Mouse (Mus musculus): Measurements from ENCODE around the gene 1700014D04Rik. TPM values are rescaled to one million over a fixed set of nuclear protein-coding genes. Genes with fewer than 3 reads are reported as not detected.
"Not testable (repeated sequence)": the region's sequence is repeated elsewhere in the genome, so short reads cannot be mapped to it uniquely, and the experiment has no call there.

Gene 1700014D04Rik
- polyA plus RNA-seq (2014; fragmentation: Nextera tagmentation; extraction: Ambion mirVana): not detected in 2 replicates

DNA sequence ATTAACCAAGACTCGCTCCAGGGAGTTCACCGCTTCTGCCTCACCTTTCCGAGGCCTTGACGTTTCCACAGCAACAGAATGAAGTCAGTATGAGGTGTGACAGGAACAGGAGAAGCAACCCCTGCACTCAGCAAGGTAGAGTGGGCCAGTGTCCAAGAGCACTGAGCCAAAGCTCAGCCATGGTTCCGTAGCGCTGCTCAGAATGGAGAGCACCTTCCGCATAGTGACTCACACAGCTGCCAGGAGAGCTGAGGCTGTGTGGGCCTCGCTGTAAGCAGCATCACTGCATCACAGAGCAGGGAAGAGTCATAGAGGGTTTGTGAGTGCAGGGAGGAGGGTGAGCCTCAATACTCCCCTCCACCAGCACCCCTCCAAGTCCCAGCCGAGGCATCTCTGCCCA is at the start of gene 1700014D04Rik:
1700014D04Rik (minus strand) TSS at position 42 of the 400 bp plus-strand sequence.
- 82% methylated on average over 9 of the region's 9 CpGs for WGBS
- Histone ChIP-seq H3K9me3 (ENCODE audit: control insufficient read depth, low read length) (no peaks in the 10 kb centered on the region), H3K4me1 (replicated peaks; ENCODE audit: control insufficient read depth, insufficient read depth, low read length) (no peaks in the 10 kb centered on the region), H3K9ac (ENCODE audit: low read length) (no peak within 1 kb of the TSS), H3K27me3 (replicated peaks; ENCODE audit: control insufficient read depth, insufficient read depth, low read length) (no peaks in the 10 kb centered on the region), H3K4me3 (ENCODE audit: low read depth, low read length) (no peak within 1 kb of the TSS), H3K27ac (ENCODE audit: low read depth) (no peak within 1 kb of the TSS), H3K36me3 (ENCODE audit: control insufficient read depth, insufficient read depth, low read length) (no peaks in the 10 kb centered on the region), H3K4me2 (ENCODE audit: low read length) (no peak within 1 kb of the TSS)
- DNase-seq (ENCODE audit: low spot score) (no peak), ATAC-seq (replicated peaks; ENCODE audit: low FRiP score, low TSS enrichment, low read depth) (no peak)

DNA sequence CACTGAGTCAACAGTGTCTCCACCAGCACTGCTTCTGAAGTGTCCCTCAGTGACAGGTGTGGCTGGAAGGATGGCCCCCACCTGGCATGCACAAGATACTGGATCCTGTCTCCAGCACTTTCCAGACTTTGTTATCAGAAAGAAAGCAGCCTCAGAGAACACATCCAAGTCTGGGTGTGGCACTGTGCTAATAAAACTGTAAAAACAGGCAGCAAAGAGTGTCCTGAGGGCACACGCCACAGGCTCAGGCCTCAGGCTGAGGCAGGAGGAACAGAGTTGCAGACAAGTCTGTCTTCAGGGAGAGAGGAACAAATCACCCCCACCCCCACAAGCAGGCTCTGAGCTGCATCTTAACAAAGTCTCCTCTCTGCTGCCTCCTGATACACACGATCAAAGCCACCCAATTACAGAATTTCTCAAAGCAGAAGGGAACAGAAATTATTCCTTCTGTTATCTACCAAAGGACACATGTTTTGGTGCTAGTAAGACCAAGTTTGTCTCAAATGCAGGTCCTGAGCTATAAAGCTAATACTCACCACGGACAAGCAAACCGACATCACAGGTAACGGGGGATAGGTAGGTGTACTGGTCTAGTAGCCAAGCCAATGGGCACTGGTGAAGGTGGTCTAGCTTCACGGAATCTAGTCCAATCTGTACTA is 49.4 kb upstream of the 1700014D04Rik start:
- ATAC-seq (replicated peaks; ENCODE audit: low FRiP score, low TSS enrichment, low read depth) (peak; percentile 72; the same call in 1 of the 2 replicates), DNase-seq (ENCODE audit: low spot score) (no peak)
- Histone ChIP-seq H3K27ac (ENCODE audit: low read depth) (no peak overlapping the region), H3K9me3 (ENCODE audit: control insufficient read depth, low read length) (no peaks in the 10 kb centered on the region), H3K36me3 (ENCODE audit: control insufficient read depth, insufficient read depth, low read length) (peaks cover 98% of the 10 kb centered on the region), H3K4me2 (ENCODE audit: low read length) (no peak overlapping the region), H3K4me1 (replicated peaks; ENCODE audit: control insufficient read depth, insufficient read depth, low read length) (no peaks in the 10 kb centered on the region), H3K27me3 (replicated peaks; ENCODE audit: control insufficient read depth, insufficient read depth, low read length) (no peaks in the 10 kb centered on the region), H3K9ac (ENCODE audit: low read length) (no peak overlapping the region), H3K4me3 (ENCODE audit: low read depth, low read length) (no peak overlapping the region)
- 88% methylated on average over 6 of the region's 6 CpGs for WGBS

DNA sequence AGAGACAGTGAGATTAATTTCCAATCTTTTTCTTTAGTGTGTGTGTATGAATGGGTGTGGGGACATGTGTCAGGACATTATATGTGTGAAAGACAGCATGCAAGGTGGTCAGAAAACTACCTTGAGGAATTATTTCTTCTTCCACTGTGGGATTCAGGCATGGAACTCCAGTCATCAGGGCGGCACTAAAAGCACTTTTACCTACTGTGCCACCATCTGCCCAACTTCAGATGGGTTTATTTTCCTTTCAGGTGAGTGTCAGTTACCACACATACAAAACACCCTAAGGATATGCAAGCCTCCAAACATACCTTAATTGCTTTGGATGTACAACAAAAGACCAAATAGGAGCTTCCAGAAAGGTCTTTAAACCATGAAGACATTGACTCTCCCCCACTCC is 48.2 kb upstream of the 1700014D04Rik start:
- no peak overlapping the region for H3K9ac ChIP-seq (ENCODE audit: low read length)
- WGBS: 91% methylated on average over 1 of the region's 1 CpGs

DNA sequence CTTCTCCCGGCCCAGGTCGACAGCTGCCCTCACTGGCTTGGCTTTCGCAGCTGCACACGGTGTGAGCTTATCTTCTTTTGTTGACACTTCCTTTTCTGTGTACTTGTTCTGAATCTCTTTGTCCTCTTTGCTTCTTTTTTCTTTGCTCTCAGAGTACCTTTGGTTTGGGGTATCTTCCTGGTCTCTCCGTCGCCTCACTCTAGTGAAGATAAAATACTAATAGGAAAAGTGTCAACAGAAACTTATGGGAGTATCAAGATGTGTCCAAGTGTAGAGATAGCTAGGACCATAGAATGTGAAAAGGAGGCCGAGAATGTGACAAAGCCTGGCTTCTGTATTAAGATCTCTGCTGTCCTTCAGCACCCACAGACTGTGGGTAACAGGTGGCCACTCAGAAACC is 35.6 kb upstream of the 1700014D04Rik start, which contains the start of gene Gm49354:
Gm49354 (minus strand) TSS at position 101 of the 400 bp plus-strand sequence.
- H3K4me2 ChIP-seq (ENCODE audit: low read length): no peak within 1 kb of the TSS
- H3K9ac ChIP-seq (ENCODE audit: low read length): no peak within 1 kb of the TSS
- no peak within 1 kb of the TSS for H3K4me3 ChIP-seq (ENCODE audit: low read depth, low read length)
- no peaks in the 10 kb centered on the region for H3K4me1 ChIP-seq (replicated peaks; ENCODE audit: control insufficient read depth, insufficient read depth, low read length)
- no peak for ATAC-seq (replicated peaks; ENCODE audit: low FRiP score, low TSS enrichment, low read depth)
- 84% methylated on average over 7 of the region's 7 CpGs for WGBS
- H3K27ac ChIP-seq (ENCODE audit: low read depth): no peak within 1 kb of the TSS
- peaks cover 96% of the 10 kb centered on the region for H3K36me3 ChIP-seq (ENCODE audit: control insufficient read depth, insufficient read depth, low read length)
- DNase-seq (ENCODE audit: low spot score): no peak
- H3K27me3 ChIP-seq (replicated peaks; ENCODE audit: control insufficient read depth, insufficient read depth, low read length): no peaks in the 10 kb centered on the region
- no peaks in the 10 kb centered on the region for H3K9me3 ChIP-seq (ENCODE audit: control insufficient read depth, low read length)

More for the DNA sequence above, 48.2 kb upstream of the 1700014D04Rik start:
- Histone ChIP-seq H3K4me2 (ENCODE audit: low read length) (no peak overlapping the region), H3K36me3 (ENCODE audit: control insufficient read depth, insufficient read depth, low read length) (peaks cover 98% of the 10 kb centered on the region), H3K9me3 (ENCODE audit: control insufficient read depth, low read length) (no peaks in the 10 kb centered on the region), H3K27ac (ENCODE audit: low read depth) (no peak overlapping the region), H3K27me3 (replicated peaks; ENCODE audit: control insufficient read depth, insufficient read depth, low read length) (no peaks in the 10 kb centered on the region), H3K4me3 (ENCODE audit: low read depth, low read length) (no peak overlapping the region), H3K4me1 (replicated peaks; ENCODE audit: control insufficient read depth, insufficient read depth, low read length) (no peaks in the 10 kb centered on the region)
- no peak for ATAC-seq (replicated peaks; ENCODE audit: low FRiP score, low TSS enrichment, low read depth)
- DNase-seq (ENCODE audit: low spot score): no peak

DNA sequence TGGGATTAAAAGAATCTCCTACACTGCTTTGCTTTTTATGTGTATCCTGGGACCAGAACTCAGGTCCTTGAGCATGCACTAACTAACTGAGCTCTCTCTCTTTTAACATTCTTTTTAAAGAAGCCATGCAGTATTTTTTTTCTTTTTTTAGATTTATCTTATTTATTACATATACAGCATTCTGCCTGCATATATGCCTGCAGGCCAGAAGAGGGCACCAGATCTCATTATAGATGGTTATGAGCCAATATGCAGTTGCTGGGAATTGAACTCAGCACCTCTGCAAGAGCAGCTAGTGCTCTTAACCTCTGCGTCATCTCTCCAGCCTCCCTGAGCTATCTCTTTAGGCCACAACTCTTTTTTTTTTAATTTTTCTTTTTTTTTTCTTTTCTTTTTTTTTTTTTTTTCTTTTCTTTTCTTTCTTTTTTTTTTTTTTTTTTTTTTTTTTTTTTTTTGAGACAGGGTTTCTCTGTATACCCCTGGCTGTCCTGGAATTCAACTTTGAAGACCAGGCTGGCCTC is 33.3 kb upstream of the 1700014D04Rik start:
- ATAC-seq (replicated peaks; ENCODE audit: low FRiP score, low TSS enrichment, low read depth); DNase-seq (ENCODE audit: low spot score); H3K4me3 ChIP-seq (ENCODE audit: low read depth, low read length); H3K9me3 ChIP-seq (ENCODE audit: control insufficient read depth, low read length); H3K4me1 ChIP-seq (replicated peaks; ENCODE audit: control insufficient read depth, insufficient read depth, low read length); H3K27me3 ChIP-seq (replicated peaks; ENCODE audit: control insufficient read depth, insufficient read depth, low read length); H3K27ac ChIP-seq (ENCODE audit: low read depth); H3K4me2 ChIP-seq (ENCODE audit: low read length); H3K9ac ChIP-seq (ENCODE audit: low read length): not testable (repeated sequence)
- peaks cover 96% of the 10 kb centered on the region for H3K36me3 ChIP-seq (ENCODE audit: control insufficient read depth, insufficient read depth, low read length)
- 96% methylated on average over 1 of the region's 1 CpGs for WGBS

DNA sequence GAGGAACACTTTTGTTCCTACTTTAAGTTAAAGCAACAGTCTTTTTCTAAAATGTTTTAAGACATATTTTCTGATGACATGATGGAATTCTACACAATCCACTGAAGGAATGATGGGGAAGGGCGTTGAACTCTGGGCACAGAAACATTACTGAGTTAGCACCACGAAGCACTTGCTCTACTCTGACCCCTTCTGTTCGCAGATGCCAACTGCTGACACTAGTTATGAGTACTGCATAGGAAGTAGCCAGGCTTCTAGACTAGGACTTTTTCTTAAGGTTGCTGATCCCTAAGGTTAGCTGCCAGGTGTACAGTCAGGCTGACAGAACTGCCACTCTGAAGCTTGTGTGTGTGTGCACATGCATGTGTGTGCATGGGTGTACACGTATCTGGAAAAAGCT is 32.7 kb upstream of the 1700014D04Rik start:
- no peaks in the 10 kb centered on the region for H3K4me1 ChIP-seq (replicated peaks; ENCODE audit: control insufficient read depth, insufficient read depth, low read length)
- no peak overlapping the region for H3K9ac ChIP-seq (ENCODE audit: low read length)
- ATAC-seq (replicated peaks; ENCODE audit: low FRiP score, low TSS enrichment, low read depth) (no peak), DNase-seq (ENCODE audit: low spot score) (no peak)
- H3K36me3 ChIP-seq (ENCODE audit: control insufficient read depth, insufficient read depth, low read length): peaks cover 92% of the 10 kb centered on the region
- H3K4me2 ChIP-seq (ENCODE audit: low read length): no peak overlapping the region
- 80% methylated on average over 4 of the region's 4 CpGs for WGBS
- H3K9me3 ChIP-seq (ENCODE audit: control insufficient read depth, low read length): no peaks in the 10 kb centered on the region
- H3K27ac ChIP-seq (ENCODE audit: low read depth): no peak overlapping the region
- H3K27me3 ChIP-seq (replicated peaks; ENCODE audit: control insufficient read depth, insufficient read depth, low read length): no peaks in the 10 kb centered on the region
- H3K4me3 ChIP-seq (ENCODE audit: low read depth, low read length): no peak overlapping the region

DNA sequence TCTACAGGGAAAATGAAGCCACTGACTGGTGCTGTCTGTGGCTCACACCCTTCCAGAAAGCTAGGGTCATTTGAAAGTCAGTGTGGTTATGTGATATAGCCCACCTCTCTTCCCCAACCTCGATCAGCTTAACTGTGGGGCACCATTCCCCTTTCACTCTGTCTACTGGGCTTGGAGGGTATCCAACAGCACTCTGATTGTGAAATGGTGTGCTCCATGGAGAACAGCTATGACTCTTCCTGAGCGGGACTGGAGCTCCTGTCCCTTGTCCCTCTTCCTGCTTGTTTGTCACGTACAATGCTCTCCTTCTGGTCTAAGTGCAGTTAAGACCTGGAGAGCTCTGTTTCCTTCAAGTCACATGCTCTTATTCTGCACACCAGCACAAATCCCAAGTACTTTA is 28.6 kb upstream of the 1700014D04Rik start:
- Histone ChIP-seq H3K27me3 (replicated peaks; ENCODE audit: control insufficient read depth, insufficient read depth, low read length) (no peaks in the 10 kb centered on the region), H3K4me1 (replicated peaks; ENCODE audit: control insufficient read depth, insufficient read depth, low read length) (peaks cover 12% of the 10 kb centered on the region; the same call in 1 of the 2 replicates), H3K9ac (ENCODE audit: low read length) (no peak overlapping the region), H3K4me2 (ENCODE audit: low read length) (no peak overlapping the region), H3K9me3 (ENCODE audit: control insufficient read depth, low read length) (no peaks in the 10 kb centered on the region), H3K4me3 (ENCODE audit: low read depth, low read length) (no peak overlapping the region), H3K36me3 (ENCODE audit: control insufficient read depth, insufficient read depth, low read length) (peaks cover 73% of the 10 kb centered on the region), H3K27ac (ENCODE audit: low read depth) (no peak overlapping the region)
- 88% methylated on average over 3 of the region's 3 CpGs for WGBS
- ATAC-seq (replicated peaks; ENCODE audit: low FRiP score, low TSS enrichment, low read depth): no peak
- DNase-seq (ENCODE audit: low spot score): no peak

DNA sequence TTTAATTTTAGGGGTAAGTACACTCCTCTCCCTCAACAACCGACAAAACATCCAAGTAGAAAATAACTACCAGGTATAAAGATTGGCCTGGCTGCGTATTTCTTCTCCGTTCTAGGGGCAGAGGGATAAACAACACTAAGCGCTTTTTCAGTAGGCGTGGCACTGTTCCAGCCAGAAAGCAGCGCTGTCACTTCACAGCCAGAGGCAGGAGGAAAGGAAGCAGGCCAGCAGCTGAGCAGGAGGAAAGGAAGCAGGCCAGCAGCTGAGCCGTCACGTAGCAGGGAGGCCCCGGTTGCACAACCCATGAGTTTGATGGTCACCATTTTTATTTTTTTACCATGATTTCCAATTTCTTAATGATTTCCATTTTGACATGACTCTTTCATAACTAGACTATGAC is 24.7 kb upstream of the 1700014D04Rik start:
- WGBS: 33% methylated on average over 9 of the region's 9 CpGs
- H3K27ac ChIP-seq (ENCODE audit: low read depth): peak overlapping the region; percentile 92
- no peak overlapping the region for H3K9ac ChIP-seq (ENCODE audit: low read length)
- H3K27me3 ChIP-seq (replicated peaks; ENCODE audit: control insufficient read depth, insufficient read depth, low read length): no peaks in the 10 kb centered on the region
- peaks cover 36% of the 10 kb centered on the region for H3K4me1 ChIP-seq (replicated peaks; ENCODE audit: control insufficient read depth, insufficient read depth, low read length)
- no peak overlapping the region for H3K4me3 ChIP-seq (ENCODE audit: low read depth, low read length)
- peak; percentile 71 for DNase-seq (ENCODE audit: low spot score)
- peak overlapping the region; percentile 55 for H3K4me2 ChIP-seq (ENCODE audit: low read length)
- no peak for ATAC-seq (replicated peaks; ENCODE audit: low FRiP score, low TSS enrichment, low read depth)
- peaks cover 42% of the 10 kb centered on the region for H3K36me3 ChIP-seq (ENCODE audit: control insufficient read depth, insufficient read depth, low read length)
- no peaks in the 10 kb centered on the region for H3K9me3 ChIP-seq (ENCODE audit: control insufficient read depth, low read length)

DNA sequence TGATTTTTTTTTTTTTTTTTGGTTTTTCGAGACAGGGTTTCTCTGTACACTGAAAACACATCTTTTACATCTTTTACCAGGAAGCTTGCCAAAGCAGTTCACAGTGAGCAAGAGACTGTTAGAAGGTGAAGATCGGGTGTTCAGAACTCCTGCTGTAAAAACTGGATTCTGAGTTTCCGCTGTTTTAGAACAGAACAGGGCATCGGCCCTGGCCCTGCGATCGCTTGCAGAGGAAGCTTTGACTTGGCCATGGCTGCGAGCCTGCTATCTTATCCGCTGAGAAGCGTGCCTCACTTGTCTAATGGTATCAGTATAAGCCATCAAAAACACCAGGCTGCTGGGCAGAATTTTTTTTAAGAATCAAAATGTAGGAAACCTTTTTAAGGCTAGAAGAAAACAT is 24.3 kb upstream of the 1700014D04Rik start:
- Histone ChIP-seq H3K9ac (ENCODE audit: low read length) (no peak overlapping the region), H3K4me3 (ENCODE audit: low read depth, low read length) (peak overlapping the region; percentile 84), H3K36me3 (ENCODE audit: control insufficient read depth, insufficient read depth, low read length) (peaks cover 38% of the 10 kb centered on the region), H3K27me3 (replicated peaks; ENCODE audit: control insufficient read depth, insufficient read depth, low read length) (no peaks in the 10 kb centered on the region), H3K4me1 (replicated peaks; ENCODE audit: control insufficient read depth, insufficient read depth, low read length) (peaks cover 40% of the 10 kb centered on the region), H3K9me3 (ENCODE audit: control insufficient read depth, low read length) (no peaks in the 10 kb centered on the region), H3K27ac (ENCODE audit: low read depth) (peak overlapping the region; percentile 92), H3K4me2 (ENCODE audit: low read length) (peak overlapping the region; percentile 55)
- 62% methylated on average over 9 of the region's 9 CpGs for WGBS
- ATAC-seq (replicated peaks; ENCODE audit: low FRiP score, low TSS enrichment, low read depth) (no peak), DNase-seq (ENCODE audit: low spot score) (peak; percentile 56)
